ENCODE assay signal across 12 mouse cellular contexts in genomic region chr15:25019352-25019941, GRCm38 (mm10).
A peak's percentile ranks its signal among the peaks of the same experiment; 100 is the strongest.
DNase-seq lines count a peak whose midpoint lies in the region; ATAC-seq and TF ChIP-seq lines count a peak whose summit lies in the region.
"Had no signal": no experiment of that assay in that cellular context is flagged by ENCODE, and none has a peak within 500 bp of the region (broad histone marks: within the 10 kb centered on the region; RNA-seq: fewer than 3 reads in every experiment).

No protein-coding gene starts in this region.

- intact Hi-C loops in left cerebral cortex, postnatal 25 days (cut with DNase I): no loop called here

- peaks cover 17% of the 10 kb centered on the region for H3K4me1 ChIP-seq in hindbrain, embryonic 12.5 days
- H3K4me1 ChIP-seq in intestine, embryonic 16.5 days (ENCODE audit: control insufficient read depth, insufficient read depth, low read length): no peaks in the 10 kb centered on the region
- no peaks in the 10 kb centered on the region for H3K4me1 ChIP-seq in stomach, postnatal 0 days (replicated peaks; ENCODE audit: control insufficient read depth, insufficient read depth)
- H3K4me1 ChIP-seq: heart, embryonic 15.5 days had no signal

- no peaks in the 10 kb centered on the region for H3K9me3 ChIP-seq in hindbrain, embryonic 12.5 days (replicated peaks)
- H3K9me3 ChIP-seq in intestine, embryonic 16.5 days (ENCODE audit: control insufficient read depth, low read length): no peaks in the 10 kb centered on the region
- no peaks in the 10 kb centered on the region for H3K9me3 ChIP-seq in stomach, postnatal 0 days (ENCODE audit: control insufficient read depth, low read length)
- H3K9me3 ChIP-seq: G1E; heart, embryonic 15.5 days had no signal

- no peak for TF ChIP-seq EP300 in stomach, postnatal 0 days (optimal IDR thresholded peaks at IDR 0.05)

- ATAC-seq in hindbrain, embryonic 12.5 days (ENCODE audit: low FRiP score): peak; percentile 90
- no peak for ATAC-seq in intestine, embryonic 16.5 days
- no peak for ATAC-seq in stomach, postnatal 0 days (ENCODE audit: low FRiP score, low TSS enrichment)

- no peak overlapping the region for H3K4me3 ChIP-seq in hindbrain, embryonic 12.5 days
- no peak overlapping the region for H3K4me3 ChIP-seq in intestine, embryonic 16.5 days (ENCODE audit: low read length)
- H3K4me3 ChIP-seq in stomach, postnatal 0 days (ENCODE audit: low read depth, low read length): no peak overlapping the region
- H3K4me3 ChIP-seq: heart, embryonic 15.5 days had no signal

- H3K36me3 ChIP-seq in hindbrain, embryonic 12.5 days: no peaks in the 10 kb centered on the region
- no peaks in the 10 kb centered on the region for H3K36me3 ChIP-seq in intestine, embryonic 16.5 days (ENCODE audit: control insufficient read depth, insufficient read depth, low read length)
- H3K36me3 ChIP-seq in stomach, postnatal 0 days (ENCODE audit: control insufficient read depth, insufficient read depth, low read length): no peaks in the 10 kb centered on the region
- H3K36me3 ChIP-seq: G1E; heart, embryonic 15.5 days had no signal

- H3K27me3 ChIP-seq in hindbrain, embryonic 12.5 days: no peaks in the 10 kb centered on the region
- no peaks in the 10 kb centered on the region for H3K27me3 ChIP-seq in intestine, embryonic 16.5 days (replicated peaks; ENCODE audit: control insufficient read depth, insufficient read depth, low read length)
- H3K27me3 ChIP-seq in stomach, postnatal 0 days (ENCODE audit: control insufficient read depth, insufficient read depth, low read length): no peaks in the 10 kb centered on the region
- H3K27me3 ChIP-seq: heart, embryonic 15.5 days had no signal

- DNase-seq in right cerebral cortex, adult 18-20 months: peak; percentile 44
- DNase-seq in right cerebral cortex, postnatal 4 days: no peak
- peak; percentile 47 to 76 for DNase-seq in left cerebral cortex, postnatal 25 days (ENCODE audit: low spot score in 2 of 2)
- no peak for DNase-seq in stomach, postnatal 0 days (ENCODE audit: low spot score)
- no peak for DNase-seq in gastrocnemius, postnatal 10 days
- DNase-seq: adrenal gland, postnatal 25 days; lung, postnatal 36 days; thymus, postnatal 4 days had no signal

- WGBS in hindbrain, embryonic 12.5 days: 73% methylated on average over 12 of the region's 12 CpGs
- 78% methylated on average over 12 of the region's 12 CpGs for WGBS in intestine, embryonic 16.5 days
- 66% methylated on average over 12 of the region's 12 CpGs for WGBS in stomach, postnatal 0 days

- no peak overlapping the region for H3K9ac ChIP-seq in hindbrain, embryonic 12.5 days
- no peak overlapping the region for H3K9ac ChIP-seq in intestine, embryonic 16.5 days (ENCODE audit: low read depth, low read length)
- no peak overlapping the region for H3K9ac ChIP-seq in stomach, postnatal 0 days (ENCODE audit: low read length)
- H3K9ac ChIP-seq: heart, embryonic 15.5 days had no signal

- TF ChIP-seq CTCF in stomach, postnatal 0 days (IDR thresholded peaks at IDR 0.05; ENCODE audit: low read depth): no peak

- H3K27ac ChIP-seq in hindbrain, embryonic 12.5 days: peak overlapping the region; percentile 79
- H3K27ac ChIP-seq in intestine, embryonic 16.5 days (ENCODE audit: low read length): no peak overlapping the region
- H3K27ac ChIP-seq in stomach, postnatal 0 days (replicated peaks): no peak overlapping the region
- H3K27ac ChIP-seq: heart, embryonic 15.5 days had no signal

- peak overlapping the region; percentile 13; the same call in 1 of the 2 replicates for H3K4me2 ChIP-seq in hindbrain, embryonic 12.5 days (replicated peaks)
- H3K4me2 ChIP-seq in intestine, embryonic 16.5 days (ENCODE audit: low read depth, low read length): no peak overlapping the region
- H3K4me2 ChIP-seq in stomach, postnatal 0 days (replicated peaks; ENCODE audit: low read depth): no peak overlapping the region
- H3K4me2 ChIP-seq: heart, embryonic 15.5 days had no signal

Comparison
In these comparisons a context has a peak if more than half of its experiments do, and no peak if none do; other contexts are left out.
1. DNase-seq: peak in right cerebral cortex, adult 18-20 months (single experiment) and left cerebral cortex, postnatal 25 days (2 of 2); none in right cerebral cortex, postnatal 4 days (single experiment), stomach, postnatal 0 days (single experiment) and gastrocnemius, postnatal 10 days (single experiment).